Mouse (Mus musculus) thymus, adult 2 months (tissue): ENCODE measurements at regions not wholly inside any gene's neighbourhood (a gene's known extent, or its start where the extent isn't known, plus 50 kb on each side); places are given as distances from the start of the nearest gene placed in this dataset.

ENCODE experiments used
- DNase-seq: peaks from one replicate; pipeline ENCODE4 v3.0.0; 2021
- H3K27ac ChIP-seq: fragments of 200-500 bp; 2 replicates; pipeline ENCODE4 v1.5.1; 2012; ENCODE audit warnings: low read length, control low read depth; ENCODE audit not compliant: control insufficient read depth, insufficient read depth
- H3K27me3 ChIP-seq: fragments of 200-500 bp; 2 replicates; pipeline ENCODE4 v1.6.1; 2012; ENCODE audit warnings: mild to moderate bottlenecking, low read length, moderate library complexity, mixed read lengths; ENCODE audit not compliant: control insufficient read depth, insufficient read depth
- H3K36me3 ChIP-seq: fragments of 200-500 bp; 2 replicates; pipeline ENCODE4 v1.6.1; 2012; ENCODE audit warnings: mild to moderate bottlenecking, low read length, moderate library complexity; ENCODE audit not compliant: control insufficient read depth, insufficient read depth
- H3K4me1 ChIP-seq: fragments of 200-500 bp; replicated peaks from 2 replicates; pipeline ENCODE4 v1.6.1; 2012; ENCODE audit warnings: low read length; ENCODE audit not compliant: control insufficient read depth, insufficient read depth
- H3K4me3 ChIP-seq: fragments of 200-500 bp; 2 replicates; pipeline ENCODE4 v1.5.1; 2012; ENCODE audit warnings: mild to moderate bottlenecking, low read length, control low read depth, moderate library complexity; ENCODE audit not compliant: control insufficient read depth, insufficient read depth
- CTCF ChIP-seq: fragments of 200-500 bp; IDR thresholded peaks from 2 replicates; pipeline ENCODE4 v1.5.1; 2012; ENCODE audit warnings: mild to moderate bottlenecking, control low read depth, low read length, moderate library complexity, borderline replicate concordance; ENCODE audit not compliant: control insufficient read depth, poor library complexity, insufficient read depth; ENCODE audit errors: extremely low read depth
- POLR2A ChIP-seq: fragments of 200-500 bp; IDR thresholded peaks from 2 replicates; pipeline ENCODE4 v1.6.1; 2012; ENCODE audit warnings: mild to moderate bottlenecking, low read length, control low read depth, moderate library complexity; ENCODE audit not compliant: control insufficient read depth, poor library complexity, insufficient read depth; ENCODE audit errors: extremely low read depth
- WGBS: fragments of 180-500 bp; shearing (Covaris S2); methylation state at CpG from one replicate; pipeline ENCODE4 v1.1.7; 2018; 5-methylcytosine and 5-hydroxymethylcytosine counted together

- no peaks in the 10 kb centered on the region for H3K36me3 ChIP-seq
- WGBS: 79% methylated on average over 1 of the region's 1 CpGs
- no peak overlapping the region for H3K4me3 ChIP-seq
- no peak overlapping the region for H3K27ac ChIP-seq
- DNase-seq: no peak
- no peaks in the 10 kb centered on the region for H3K4me1 ChIP-seq
- H3K27me3 ChIP-seq: no peaks in the 10 kb centered on the region
- TF ChIP-seq POLR2A (no peak), CTCF (no peak)
Measured at GRCm38 (mm10) chr2:71680746-71681145, 64.7 kb upstream of the Itga6 start.

GRCm38 (mm10) chr2:71681148-71681547 lies 64.3 kb upstream of the Itga6 start:
- DNase-seq: no peak
- WGBS: 93% methylated on average over 4 of the region's 4 CpGs
- H3K27ac ChIP-seq: no peak overlapping the region
- H3K36me3 ChIP-seq: no peaks in the 10 kb centered on the region
- no peaks in the 10 kb centered on the region for H3K27me3 ChIP-seq
- no peak for TF ChIP-seq POLR2A
- TF ChIP-seq CTCF: no peak
- no peak overlapping the region for H3K4me3 ChIP-seq
- H3K4me1 ChIP-seq: no peaks in the 10 kb centered on the region

- no peak for TF ChIP-seq POLR2A
- no peak for TF ChIP-seq CTCF
- Histone ChIP-seq H3K36me3 (no peaks in the 10 kb centered on the region), H3K4me1 (no peaks in the 10 kb centered on the region), H3K27ac (no peak overlapping the region), H3K4me3 (no peak overlapping the region), H3K27me3 (no peaks in the 10 kb centered on the region)
- no peak for DNase-seq
- 94% methylated on average over 4 of the region's 4 CpGs for WGBS
Measured at GRCm38 (mm10) chr2:71683375-71683774, 62.0 kb upstream of the Itga6 start.

GRCm38 (mm10) chr2:71685239-71685638 lies 60.2 kb upstream of the Itga6 start:
- Histone ChIP-seq H3K27ac (no peak overlapping the region), H3K27me3 (no peaks in the 10 kb centered on the region), H3K36me3 (no peaks in the 10 kb centered on the region), H3K4me1 (no peaks in the 10 kb centered on the region), H3K4me3 (no peak overlapping the region)
- WGBS: 94% methylated on average over 7 of the region's 7 CpGs
- DNase-seq: no peak
- TF ChIP-seq CTCF (no peak), POLR2A (no peak)

- Histone ChIP-seq H3K4me1 (peaks cover 6% of the 10 kb centered on the region; the same call in 1 of the 2 replicates), H3K27me3 (no peaks in the 10 kb centered on the region), H3K36me3 (no peaks in the 10 kb centered on the region), H3K27ac (no peak overlapping the region), H3K4me3 (no peak overlapping the region)
- WGBS: 94% methylated on average over 4 of the region's 4 CpGs
- DNase-seq: no peak
- TF ChIP-seq POLR2A: no peak
- no peak for TF ChIP-seq CTCF
Measured at GRCm38 (mm10) chr2:71689041-71689440, 56.4 kb upstream of the Itga6 start.

- 84% methylated on average over 27 of the region's 27 CpGs for WGBS
- peaks cover 6% of the 10 kb centered on the region; the same call in 1 of the 2 replicates for H3K4me1 ChIP-seq
- no peak for DNase-seq
- H3K27ac ChIP-seq: no peak overlapping the region
- H3K4me3 ChIP-seq: no peak overlapping the region
- no peak for TF ChIP-seq CTCF
- no peak for TF ChIP-seq POLR2A
- no peaks in the 10 kb centered on the region for H3K27me3 ChIP-seq
- H3K36me3 ChIP-seq: no peaks in the 10 kb centered on the region
Measured at GRCm38 (mm10) chr2:71690277-71691161, 54.9 kb upstream of the Itga6 start.
